Mouse (Mus musculus): ENCODE data around the gene Asic2.

DNA sequence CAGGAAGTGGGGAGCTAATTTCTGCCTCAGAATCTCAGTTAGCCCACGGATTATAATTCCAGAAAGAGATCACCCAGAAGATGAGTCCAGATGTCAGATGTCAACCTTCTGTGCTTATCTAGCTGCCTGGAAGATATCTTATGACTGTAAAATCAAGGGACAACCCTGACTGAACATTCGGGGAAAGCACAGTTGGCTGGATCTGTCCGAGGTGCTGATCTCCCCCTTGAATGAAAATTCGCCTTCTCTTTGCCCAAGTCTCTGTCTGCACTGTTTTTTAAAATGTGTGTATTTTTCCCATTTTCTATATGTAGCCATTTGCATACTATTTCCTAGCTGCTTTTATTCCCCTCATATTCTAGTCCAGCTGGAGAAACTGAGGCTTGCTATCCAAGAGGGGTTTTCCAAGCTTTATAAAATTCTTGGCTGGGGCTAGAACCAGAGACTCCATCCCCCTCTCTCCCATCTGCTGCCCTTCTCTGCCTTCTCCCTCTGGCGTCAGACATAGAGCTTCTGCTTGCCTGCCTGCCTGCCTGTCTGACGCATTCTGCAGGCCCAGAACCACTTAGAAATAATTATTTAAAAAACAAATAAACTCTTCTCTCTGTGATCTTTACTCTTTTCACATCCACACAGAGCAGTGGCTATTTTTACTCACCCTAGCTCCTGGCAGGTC, 481.9 kb downstream of the Asic2 start:
- TF ChIP-seq CTCF (conservative IDR thresholded peaks at IDR 0.05; ENCODE audit: low read length) = no peak
- TF ChIP-seq NANOG (IDR thresholded peaks at IDR 0.05; ENCODE audit: borderline replicate concordance, low read length) = no peak
- TF ChIP-seq POU5F1 (IDR thresholded peaks at IDR 0.05; ENCODE audit: borderline replicate concordance, low read length) = no peak

All from E14TG2a.4 (cell line).